Mouse (Mus musculus): ENCODE data around the gene Haao. TPM values are rescaled to one million over a fixed set of nuclear protein-coding genes. Genes with fewer than 3 reads are reported as not detected.
A peak's percentile ranks its signal among the peaks of the same experiment; 100 is the strongest.

The Haao gene
- 14.6 and 40.0 TPM in 2 replicates for total RNA-seq (2017)

DNA sequence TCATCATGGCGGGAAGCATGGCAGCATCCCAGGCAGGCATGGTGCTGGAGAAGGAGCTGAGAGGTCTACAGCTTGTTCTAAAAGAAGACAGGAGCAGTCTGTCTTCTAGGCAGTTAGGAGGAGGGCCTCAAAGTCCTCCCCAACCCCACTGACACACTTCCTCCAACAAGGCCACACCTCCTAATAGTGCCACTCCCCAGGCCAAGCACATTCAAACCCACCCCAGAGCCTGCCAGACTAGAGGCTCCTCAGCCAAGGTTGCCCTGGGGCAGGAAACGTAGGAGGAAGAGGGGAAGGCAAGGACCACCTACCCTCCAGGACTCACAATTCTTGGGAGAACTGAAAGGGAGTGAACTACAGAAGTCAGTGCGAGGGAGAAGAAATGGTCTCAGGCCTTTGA lies at the start of gene Haao:
Gene Haao, minus strand, starts transcription at position 149 of the 400 bp plus-strand sequence.
- ATAC-seq (replicated peaks; ENCODE audit: low read depth, poor library complexity, severe bottlenecking): peak; percentile 58

- ATAC-seq (replicated peaks; ENCODE audit: low read depth, poor library complexity, severe bottlenecking): no peak
These were observed 49.6 kb upstream of the Haao start for GRCm38 (mm10) chr17:83897361-83897799.

GRCm38 (mm10) chr17:83896723-83897122 lies 49.0 kb upstream of the Haao start:
- ATAC-seq (replicated peaks; ENCODE audit: low read depth, poor library complexity, severe bottlenecking): peak; percentile 84

- no peak for ATAC-seq (replicated peaks; ENCODE audit: low read depth, poor library complexity, severe bottlenecking)
These were observed 47.6 kb upstream of the Haao start for GRCm38 (mm10) chr17:83895321-83895770.

DNA sequence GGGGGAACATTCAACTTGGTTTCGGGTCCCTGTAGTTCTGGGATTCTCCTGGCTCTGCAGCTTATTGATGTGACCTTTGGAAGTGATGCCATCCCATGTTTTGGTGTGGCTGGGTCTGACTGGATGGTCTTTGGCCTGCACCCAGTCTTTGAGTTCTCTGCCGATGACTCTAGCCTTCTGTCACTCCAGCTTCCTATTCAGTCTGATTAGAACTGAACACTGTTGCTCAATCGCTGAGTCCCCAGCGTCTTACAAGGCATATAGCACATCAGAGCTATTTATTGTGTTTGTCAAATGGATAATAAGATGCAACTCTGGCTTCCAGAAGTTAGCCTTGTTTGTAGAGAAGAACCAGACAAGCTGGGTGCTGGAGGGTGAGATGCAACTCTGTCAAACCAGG lies 45.4 kb upstream of the Haao start:
- no peak for ATAC-seq (replicated peaks; ENCODE audit: low read depth, poor library complexity, severe bottlenecking)

- ATAC-seq (replicated peaks; ENCODE audit: low read depth, poor library complexity, severe bottlenecking): no peak
These were observed 44.1 kb upstream of the Haao start for GRCm38 (mm10) chr17:83891864-83892263.

- no peak for ATAC-seq (replicated peaks; ENCODE audit: low read depth, poor library complexity, severe bottlenecking)
These were observed 42.6 kb upstream of the Haao start for GRCm38 (mm10) chr17:83890373-83890696.

- 0 out of 2 replicates have a peak, but pooled peaks have one; percentile 27 for ATAC-seq (replicated peaks; ENCODE audit: low read depth, poor library complexity, severe bottlenecking)
These were observed 42.1 kb upstream of the Haao start for GRCm38 (mm10) chr17:83889691-83890372.

- no peak for ATAC-seq (replicated peaks; ENCODE audit: low read depth, poor library complexity, severe bottlenecking)
These were observed 41.5 kb upstream of the Haao start for GRCm38 (mm10) chr17:83889329-83889690.

DNA sequence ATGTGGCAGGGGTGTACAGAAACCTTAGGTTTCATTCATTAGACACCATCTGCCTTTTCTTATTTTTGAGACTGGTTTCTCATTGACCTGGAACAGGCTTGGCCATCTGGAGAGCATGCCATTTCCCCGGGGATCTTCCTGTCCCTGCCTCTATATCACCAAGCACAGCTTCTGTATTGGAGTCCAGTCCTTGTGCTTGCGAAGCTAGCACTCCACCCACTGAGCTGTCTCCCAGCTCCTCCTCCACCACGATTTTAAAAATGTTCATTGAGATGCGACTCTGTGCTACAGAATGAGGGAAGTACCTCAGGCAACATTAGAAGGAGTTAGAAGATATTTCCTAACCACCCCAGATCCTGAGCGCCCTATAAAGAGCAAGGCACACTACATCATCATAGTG lies 39.5 kb upstream of the Haao start:
- ATAC-seq (replicated peaks; ENCODE audit: low read depth, poor library complexity, severe bottlenecking): no peak

GRCm38 (mm10) chr17:83886395-83886794 lies 38.6 kb upstream of the Haao start:
- ATAC-seq (replicated peaks; ENCODE audit: low read depth, poor library complexity, severe bottlenecking): no peak

DNA sequence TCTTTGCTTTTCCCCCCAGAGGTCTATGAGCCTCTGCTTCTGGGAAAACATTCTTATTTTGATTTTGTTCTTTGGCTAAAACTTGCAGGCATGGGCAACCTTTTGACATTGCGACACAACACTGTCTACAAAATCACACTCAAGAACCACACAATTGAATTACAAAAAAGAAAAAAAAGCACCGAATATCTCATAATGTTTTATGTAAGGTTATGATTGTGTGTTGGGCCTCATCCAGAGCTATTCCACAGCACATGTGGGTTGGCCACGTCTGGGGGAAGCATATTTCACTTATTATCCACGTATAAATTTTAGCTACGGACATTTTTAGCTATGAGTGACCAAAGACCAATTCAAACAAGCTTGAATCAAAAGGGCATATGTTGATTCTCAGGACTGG lies 38.0 kb upstream of the Haao start:
- no peak for ATAC-seq (replicated peaks; ENCODE audit: low read depth, poor library complexity, severe bottlenecking)

DNA sequence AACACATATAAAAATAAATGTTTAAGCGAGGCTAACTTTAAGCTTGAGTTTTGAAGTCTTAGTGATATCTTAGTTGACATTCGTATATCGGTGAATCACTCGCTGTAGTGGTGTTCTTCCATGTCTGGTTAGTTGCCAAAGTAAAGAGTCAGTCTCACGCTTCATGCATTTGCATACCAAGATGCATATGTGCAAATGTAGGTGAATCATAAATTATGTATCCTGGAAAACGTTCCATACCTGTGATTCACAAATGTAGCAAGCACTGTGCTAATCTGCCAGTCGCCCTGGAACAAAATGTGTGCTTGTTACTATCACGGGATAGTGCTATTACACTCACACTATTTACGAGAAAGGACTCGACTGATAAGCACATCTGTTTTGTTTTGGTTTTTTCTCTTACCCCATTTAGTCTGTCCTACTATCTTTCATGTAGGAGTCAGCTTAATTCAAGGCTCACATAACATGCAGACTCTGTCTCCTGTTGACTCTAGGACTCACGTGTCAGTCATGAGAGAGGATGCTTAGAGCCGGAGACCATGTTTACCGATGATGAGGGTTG lies 37.3 kb upstream of the Haao start:
- ATAC-seq (replicated peaks; ENCODE audit: low read depth, poor library complexity, severe bottlenecking): no peak

DNA sequence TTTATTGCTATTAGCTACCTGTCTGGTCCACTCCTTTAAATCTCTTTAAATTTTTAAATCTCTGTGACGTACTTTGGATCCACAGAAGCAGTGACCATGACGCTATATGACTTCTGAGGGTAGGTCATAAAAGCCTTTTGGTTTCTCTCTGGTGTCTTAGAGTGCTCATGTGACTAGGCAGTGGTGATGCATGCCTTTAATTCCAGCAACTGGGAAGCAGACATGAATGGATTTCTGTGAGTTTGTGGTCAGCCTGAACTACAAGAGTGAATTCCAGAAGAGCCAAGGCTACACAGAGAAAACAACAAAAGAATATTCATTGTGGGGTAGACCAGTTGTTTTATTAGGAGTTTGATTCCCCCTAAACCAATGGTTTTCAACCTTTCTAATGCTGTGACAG lies 35.0 kb upstream of the Haao start:
- ATAC-seq (replicated peaks; ENCODE audit: low read depth, poor library complexity, severe bottlenecking): no peak

GRCm38 (mm10) chr17:83881071-83881470 lies 33.3 kb upstream of the Haao start:
- no peak for ATAC-seq (replicated peaks; ENCODE audit: low read depth, poor library complexity, severe bottlenecking)

DNA sequence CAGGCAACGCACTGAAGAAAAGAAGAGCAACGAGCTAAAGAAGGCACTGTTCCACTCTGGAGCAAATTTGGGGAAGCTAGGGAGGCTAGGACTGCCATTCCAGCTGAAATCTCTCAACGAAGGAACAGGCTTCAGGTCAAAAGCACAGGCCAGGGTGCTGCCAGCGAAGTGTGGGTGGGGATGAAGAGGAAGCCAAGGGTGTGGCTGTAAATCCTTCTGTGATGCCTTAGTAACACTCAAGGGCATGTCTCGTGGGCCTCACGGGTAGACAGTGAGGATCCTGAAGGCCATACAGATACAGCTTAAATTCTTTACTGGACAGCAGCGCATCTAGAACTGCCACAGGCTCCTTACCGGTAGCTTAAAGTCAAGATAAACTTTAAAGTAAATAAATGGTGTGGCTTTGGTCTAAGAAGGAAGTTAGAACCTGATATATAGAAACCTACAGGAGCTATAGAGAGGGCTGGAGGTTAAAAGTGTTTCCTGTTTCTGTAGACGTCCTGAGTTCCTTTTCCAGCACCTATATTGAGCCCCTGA lies 32.5 kb upstream of the Haao start:
- peak; percentile 29; the same call in 1 of the 2 replicates for ATAC-seq (replicated peaks; ENCODE audit: low read depth, poor library complexity, severe bottlenecking)

DNA sequence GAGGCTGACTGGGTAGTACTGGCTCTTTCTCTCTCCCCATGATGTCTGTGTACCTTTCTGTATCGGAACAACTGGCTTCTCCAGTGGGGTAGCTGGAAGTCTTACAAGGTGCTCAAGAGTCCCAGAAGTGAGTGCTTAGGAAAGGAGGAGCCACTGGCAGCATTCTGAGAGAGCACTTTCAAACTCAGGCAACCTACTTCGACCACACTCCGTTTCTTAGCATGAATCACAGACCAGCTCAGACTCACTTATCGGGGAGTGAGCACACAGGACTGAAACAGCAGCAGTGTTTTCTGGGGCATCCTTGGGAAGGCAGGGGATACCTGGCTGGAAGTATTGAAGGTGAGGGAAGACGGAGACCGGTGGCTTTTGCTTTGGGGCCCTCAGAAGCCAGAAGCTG lies 31.9 kb upstream of the Haao start:
- no peak for ATAC-seq (replicated peaks; ENCODE audit: low read depth, poor library complexity, severe bottlenecking)

GRCm38 (mm10) chr17:83874610-83875009 lies 26.8 kb upstream of the Haao start:
- ATAC-seq (replicated peaks; ENCODE audit: low read depth, poor library complexity, severe bottlenecking): no peak

DNA sequence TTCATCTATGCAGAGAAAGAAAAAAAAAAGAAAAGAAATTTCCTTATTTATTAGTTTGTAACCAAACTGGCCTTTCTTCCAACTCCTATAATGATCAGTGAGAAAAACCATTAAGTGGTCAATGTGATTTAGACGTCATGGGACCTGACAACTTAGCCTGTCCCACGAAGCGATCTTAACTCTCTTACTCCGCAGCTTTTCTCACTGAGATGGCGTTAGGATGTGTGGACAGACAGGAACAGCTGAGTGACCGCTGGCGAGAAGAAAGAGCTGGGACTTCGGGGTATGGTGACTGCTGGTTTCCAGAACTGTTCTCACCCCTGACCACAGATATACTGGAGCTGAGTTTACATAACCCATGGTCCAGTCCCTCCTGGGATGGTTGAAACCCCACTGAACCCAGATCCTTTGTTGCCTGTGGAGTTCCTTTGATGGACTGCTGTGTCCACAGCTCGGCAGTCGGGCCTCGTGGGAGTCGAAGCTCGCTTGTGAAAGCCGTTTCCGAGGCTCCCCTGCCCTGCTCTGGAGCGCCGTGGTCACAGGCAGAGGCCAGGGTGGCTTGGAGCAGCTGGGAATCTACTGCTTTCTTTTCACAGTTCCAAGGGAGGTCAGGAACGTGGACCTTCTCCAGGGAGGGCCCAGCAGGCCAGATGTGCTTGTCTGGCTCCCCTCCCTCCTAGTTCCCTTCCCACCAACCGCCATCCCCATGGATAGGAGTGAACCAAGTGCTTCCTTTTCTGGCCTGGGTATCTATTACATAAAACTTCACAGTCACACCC lies 25.8 kb upstream of the Haao start:
- no peak for ATAC-seq (replicated peaks; ENCODE audit: low read depth, poor library complexity, severe bottlenecking)

DNA sequence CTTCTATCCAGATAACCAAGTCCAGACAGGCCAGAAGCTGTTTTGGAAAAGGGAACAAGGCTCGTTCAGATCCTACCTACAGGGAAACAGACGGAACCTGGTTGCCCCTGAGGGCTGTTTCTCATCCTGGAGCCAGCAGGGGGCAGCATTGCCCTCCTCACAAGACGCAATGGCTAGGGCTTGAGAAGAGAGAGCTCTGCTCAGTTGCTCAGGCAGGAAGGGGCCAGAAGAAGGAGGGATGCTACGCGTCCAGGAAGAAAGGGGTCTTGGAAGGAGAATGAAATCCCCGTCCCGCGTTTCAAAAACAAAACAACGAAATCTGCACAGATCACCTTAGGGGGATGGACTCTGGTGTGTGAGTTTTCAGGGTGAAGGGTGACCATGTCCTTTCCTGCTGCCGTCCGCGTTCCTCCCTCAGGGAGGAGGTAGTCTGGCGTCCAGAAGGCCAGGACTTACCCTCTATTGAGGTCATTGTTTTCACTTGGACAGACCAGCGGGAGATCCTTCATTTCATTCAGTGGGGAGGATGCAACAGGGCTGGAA lies 25.1 kb upstream of the Haao start:
- ATAC-seq (replicated peaks; ENCODE audit: low read depth, poor library complexity, severe bottlenecking): peak; percentile 96

GRCm38 (mm10) chr17:83871354-83871753 lies 23.6 kb upstream of the Haao start:
- no peak; the same call in 1 of the 2 replicates for ATAC-seq (replicated peaks; ENCODE audit: low read depth, poor library complexity, severe bottlenecking)
